Mouse (Mus musculus) urinary bladder, postnatal 36 days (tissue): Measurements from ENCODE around the gene Krt32.

Source experiments
- DNase-seq, 2 experiments: peaks; one replicate each; pipeline ENCODE4 v3.0.0; 2022; ENCODE audit warnings: low spot score in 2 of 2, mixed read lengths in 1 of 2

Krt32 gene

GRCm38 (mm10) chr11:100055686-100056655 lies 32.1 kb downstream of the Krt32 start:
- DNase-seq: no peak

- no peak for DNase-seq
Measured at GRCm38 (mm10) chr11:100050451-100050850, 37.6 kb downstream of the Krt32 start, which contains the start of gene Krt31. Gene Krt31, minus strand, starts transcription at chr11:100050551.

GRCm38 (mm10) chr11:100047193-100047592 lies 40.8 kb downstream of the Krt32 start:
- no peak for DNase-seq

GRCm38 (mm10) chr11:100046303-100046866 lies 41.6 kb downstream of the Krt32 start:
- no peak for DNase-seq

- DNase-seq: no peak
Measured at GRCm38 (mm10) chr11:100041454-100041853, 46.6 kb downstream of the Krt32 start, which contains the start of gene Krt34. Gene Krt34, minus strand, starts transcription at chr11:100041554.
